Mouse (Mus musculus) olfactory bulb, adult 2 months (tissue): ENCODE measurements around the gene Tpst1.

ENCODE experiments used
- CTCF ChIP-seq: fragments of 200-500 bp; IDR thresholded peaks from 2 replicates; pipeline ENCODE4 v1.5.1; 2012; ENCODE audit warnings: low read depth, mild to moderate bottlenecking, low read length, moderate library complexity; ENCODE audit not compliant: insufficient read depth
- POLR2A ChIP-seq: fragments of 200-500 bp; IDR thresholded peaks from 2 replicates; pipeline ENCODE4 v1.6.1; 2012; ENCODE audit warnings: mild to moderate bottlenecking, low read depth, low read length, moderate library complexity; ENCODE audit not compliant: insufficient read depth

DNA sequence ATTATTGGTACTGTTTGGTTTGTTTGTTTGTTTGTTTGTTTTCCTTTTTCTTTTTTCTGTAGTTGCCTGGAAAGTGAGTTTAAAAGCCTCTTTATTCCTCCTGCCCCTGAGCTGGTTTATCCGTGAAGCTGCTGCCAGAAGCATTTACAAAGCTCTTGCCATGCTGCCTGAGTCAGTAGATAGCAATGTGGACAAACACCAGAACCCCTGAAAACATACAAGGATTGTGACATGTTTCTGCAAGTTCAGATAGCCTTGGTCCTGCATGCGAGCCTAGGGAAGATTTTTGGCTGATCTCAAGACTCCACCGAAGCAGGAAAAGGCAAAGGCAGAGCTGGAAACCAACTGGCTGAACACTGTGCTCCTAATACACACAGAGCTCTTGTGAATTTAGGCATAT lies 36.2 kb downstream of the Tpst1 start:
- TF ChIP-seq CTCF (no peak), POLR2A (no peak)
